Mouse (Mus musculus): ENCODE measurements around the gene Togaram1.

DNA sequence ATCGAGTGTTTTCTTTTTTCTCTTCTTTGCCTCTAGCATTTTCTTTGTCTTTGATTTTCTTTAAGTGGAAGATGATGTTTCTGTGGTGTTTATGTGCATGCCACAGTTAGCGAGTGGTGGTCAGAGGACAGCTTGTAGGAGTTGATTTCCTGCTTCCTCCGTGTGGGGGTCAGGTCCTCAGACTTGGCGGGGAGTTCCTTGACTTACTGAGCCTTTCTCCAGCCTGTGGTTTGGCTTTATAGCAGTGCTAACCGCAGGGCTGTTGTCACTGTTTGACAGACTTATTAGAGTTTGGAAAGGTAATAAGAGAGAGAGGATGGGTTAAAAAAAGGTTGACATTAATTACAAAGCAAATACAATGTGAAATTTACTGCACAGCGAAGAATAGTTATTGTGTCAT lies 10.0 kb downstream of the Togaram1 start:
- TF ChIP-seq GATA2 (IDR thresholded peaks at IDR 0.05; ENCODE audit: borderline replicate concordance, low read depth, low read length) = no peak
- no peak for TF ChIP-seq CTCF (IDR thresholded peaks at IDR 0.05; ENCODE audit: low read depth, low read length)
